Mouse (Mus musculus) T-helper 2 cell (primary cell): ENCODE measurements around the gene Plekhg1.

Source experiments
- in situ Hi-C: fragments of 300-600 bp; cut with MboI, MseI; formaldehyde crosslinking; loops from one replicate; pipeline ENCODE4 v1.15.1; 2025; ENCODE audit warnings: high pct_unique_total_duplicates

The Plekhg1 gene

DNA sequence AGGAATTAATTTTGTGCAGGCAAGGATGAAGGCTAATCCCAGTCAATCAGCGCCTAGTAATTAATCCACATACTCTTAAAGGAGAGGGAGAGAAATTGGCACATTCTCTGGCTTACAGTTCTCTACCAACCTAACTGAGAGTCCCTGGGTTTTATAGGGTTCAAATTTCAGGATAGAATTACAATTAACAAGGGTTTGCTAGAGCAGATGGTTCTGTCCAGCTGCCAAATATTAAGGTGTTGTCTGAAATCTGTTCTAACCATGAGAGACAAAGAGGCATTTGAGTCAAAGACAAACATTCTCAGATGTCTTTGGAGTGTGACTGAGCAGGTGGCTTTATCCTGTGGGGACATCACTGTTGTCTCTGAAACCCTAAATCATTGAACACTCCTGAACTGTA, 87.2 kb downstream of the Plekhg1 start:
- in situ Hi-C loops = no loop called here

DNA sequence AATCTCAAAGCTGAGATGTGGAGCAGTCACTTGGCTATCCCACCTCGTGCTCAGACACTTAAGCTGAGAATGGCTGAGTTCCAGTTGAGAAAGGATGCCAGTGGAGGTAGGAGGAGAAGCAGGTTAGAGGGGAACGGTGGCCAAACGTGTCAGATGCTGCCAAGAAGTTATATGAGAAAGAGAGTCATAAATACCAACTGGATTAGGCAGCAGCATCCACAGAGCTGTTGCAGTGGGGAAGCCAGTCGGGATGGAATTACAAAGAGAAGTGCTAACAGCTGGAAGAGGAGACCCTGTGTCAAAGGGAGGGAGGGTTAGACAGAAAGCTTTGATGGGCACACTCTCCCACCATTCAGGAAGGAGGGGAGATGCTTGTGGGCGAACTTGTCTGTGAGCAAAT, 89.3 kb downstream of the Plekhg1 start:
- in situ Hi-C loops = no loop called here

- in situ Hi-C loops = no loop called here
Observed at GRCm38 (mm10) chr10:3830618-3831017, 90.5 kb downstream of the Plekhg1 start.

- in situ Hi-C loops = no loop called here
Observed at GRCm38 (mm10) chr10:3831597-3832351, 91.6 kb downstream of the Plekhg1 start.

DNA sequence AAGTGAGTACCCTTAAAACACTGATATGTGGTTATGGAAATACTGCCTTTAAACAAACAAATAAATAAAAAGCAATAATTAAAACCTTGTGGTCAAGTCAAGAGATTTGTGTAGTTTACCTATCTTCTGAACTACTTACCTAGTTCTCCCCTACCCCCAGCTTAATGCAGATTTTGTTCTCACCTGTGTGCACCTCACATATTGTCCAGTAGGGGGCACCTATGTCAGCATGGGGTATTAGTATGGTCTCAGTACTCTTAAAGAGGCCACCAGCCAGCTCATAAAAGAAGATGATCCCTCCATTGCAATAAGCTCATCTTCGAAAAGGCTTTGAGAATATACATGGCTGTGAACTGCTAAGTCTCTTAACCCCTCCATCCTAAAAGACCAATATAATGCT, 93.9 kb downstream of the Plekhg1 start:
- in situ Hi-C loops = no loop called here

- in situ Hi-C loops = no loop called here
Observed at GRCm38 (mm10) chr10:3834678-3835077, 94.5 kb downstream of the Plekhg1 start.

DNA sequence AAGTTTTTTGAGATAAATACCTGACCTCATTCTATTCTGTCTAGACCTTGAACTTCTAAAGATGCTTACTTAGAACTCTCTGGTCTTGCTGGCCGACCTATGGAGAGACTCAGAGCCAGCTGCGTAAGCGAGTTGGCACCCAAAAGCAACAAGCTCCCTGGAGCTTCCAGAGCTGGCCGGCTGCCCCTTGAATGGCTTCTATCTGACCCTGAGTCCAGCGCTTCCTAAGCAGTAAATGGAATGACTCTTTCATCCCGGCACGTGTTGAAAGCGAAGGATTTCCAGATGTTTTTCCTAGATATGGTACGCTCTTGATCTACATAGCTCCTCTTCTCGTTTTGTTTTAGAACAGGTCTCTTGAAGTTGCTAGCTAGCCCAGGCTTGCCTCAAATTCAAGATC, 95.5 kb downstream of the Plekhg1 start:
- in situ Hi-C loops = no loop called here

DNA sequence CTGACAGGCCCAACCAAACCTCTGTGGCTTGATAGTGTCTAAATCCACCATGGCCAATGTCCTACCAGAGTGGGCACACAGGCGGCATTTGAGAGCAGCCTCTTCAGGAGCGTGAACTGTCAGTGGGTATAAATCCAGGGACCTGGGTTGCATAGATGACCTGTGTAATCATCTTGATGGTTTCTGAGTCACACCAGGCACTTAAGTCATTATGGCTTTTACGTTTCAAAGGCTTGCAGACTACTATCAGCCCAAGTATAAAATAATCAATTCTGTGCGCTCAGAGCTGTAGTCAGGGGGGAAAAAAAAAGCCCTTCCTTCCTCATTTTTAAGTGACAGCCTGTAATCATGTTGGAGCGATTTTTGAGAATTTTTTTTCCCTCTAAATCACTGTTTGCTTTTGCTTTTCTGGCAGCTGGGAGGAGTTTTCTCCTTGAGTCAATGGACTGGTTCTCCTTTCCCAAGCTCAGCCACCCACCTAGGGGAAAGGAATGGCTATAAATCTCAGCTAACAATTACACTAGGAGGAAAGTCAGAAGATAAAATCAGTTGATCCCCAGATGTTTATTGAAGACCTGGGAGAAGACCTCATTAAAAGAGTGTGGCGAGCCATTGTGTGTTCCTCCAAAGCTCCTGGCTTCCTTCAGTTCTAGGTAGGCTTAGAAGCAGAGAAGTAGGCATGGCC, 99.7 kb downstream of the Plekhg1 start:
- in situ Hi-C loops = loop anchor here (10.0 kb wide), 1 partner anchor 935 kb away; no protein-coding TSS in a partner anchor

- in situ Hi-C loops = loop anchor here (10.0 kb wide), 1 partner anchor 930 kb away; no protein-coding TSS in a partner anchor
Observed at GRCm38 (mm10) chr10:3844430-3844829, 104.3 kb downstream of the Plekhg1 start.

DNA sequence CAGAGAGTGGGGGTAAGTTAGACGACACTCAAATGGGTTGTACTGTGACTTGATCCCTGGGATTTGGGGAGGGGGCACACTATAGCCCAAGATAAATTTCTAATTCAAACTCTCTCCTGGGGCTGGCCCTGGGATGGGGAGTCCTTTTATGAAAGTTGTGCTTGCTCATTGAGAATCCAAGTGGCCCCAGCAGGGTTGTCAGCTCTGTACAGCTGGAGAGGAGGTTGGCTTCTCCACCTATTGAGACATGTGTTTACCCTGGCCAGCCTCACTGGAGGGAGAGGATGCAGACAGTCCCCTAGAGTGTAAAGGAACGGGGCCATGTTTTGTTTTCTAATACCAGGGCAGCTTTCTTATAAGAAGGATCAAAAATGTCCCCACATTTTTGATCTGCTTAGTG, 106.9 kb downstream of the Plekhg1 start:
- in situ Hi-C loops = loop anchor here (10.0 kb wide), 1 partner anchor 928 kb away; no protein-coding TSS in a partner anchor

- in situ Hi-C loops = loop anchor here (10.0 kb wide), 1 partner anchor 1373 kb away; no protein-coding TSS in a partner anchor
Observed at GRCm38 (mm10) chr10:3851461-3851860, 111.3 kb downstream of the Plekhg1 start.

GRCm38 (mm10) chr10:3852733-3853132, 112.6 kb downstream of the Plekhg1 start:
- in situ Hi-C loops = loop anchor here (10.0 kb wide), 1 partner anchor 1372 kb away; no protein-coding TSS in a partner anchor

- in situ Hi-C loops = loop anchor here (10.0 kb wide), 1 partner anchor 1367 kb away; no protein-coding TSS in a partner anchor
Observed at GRCm38 (mm10) chr10:3857912-3858311, 117.7 kb downstream of the Plekhg1 start.

DNA sequence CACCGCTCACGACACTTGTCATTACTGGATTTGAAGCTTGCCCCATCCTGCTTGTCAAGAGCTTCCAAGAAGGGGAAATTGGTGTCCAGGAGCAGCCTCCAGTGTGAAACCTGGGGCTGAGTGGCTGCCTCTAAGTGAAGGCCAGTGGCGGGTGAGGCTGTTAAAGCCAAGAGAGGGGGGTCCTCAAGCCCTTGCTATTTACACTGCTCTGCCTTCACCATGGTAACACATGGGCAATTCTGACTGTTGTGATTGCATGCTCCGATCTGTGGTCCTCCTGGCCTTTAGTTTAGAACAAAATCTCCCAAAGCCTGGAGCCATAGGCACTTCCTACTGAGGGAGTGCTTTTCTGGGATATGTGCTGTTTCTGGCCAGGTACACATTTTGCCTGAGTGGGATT, 118.3 kb downstream of the Plekhg1 start:
- in situ Hi-C loops = loop anchor here (10.0 kb wide), 1 partner anchor 1366 kb away; no protein-coding TSS in a partner anchor

DNA sequence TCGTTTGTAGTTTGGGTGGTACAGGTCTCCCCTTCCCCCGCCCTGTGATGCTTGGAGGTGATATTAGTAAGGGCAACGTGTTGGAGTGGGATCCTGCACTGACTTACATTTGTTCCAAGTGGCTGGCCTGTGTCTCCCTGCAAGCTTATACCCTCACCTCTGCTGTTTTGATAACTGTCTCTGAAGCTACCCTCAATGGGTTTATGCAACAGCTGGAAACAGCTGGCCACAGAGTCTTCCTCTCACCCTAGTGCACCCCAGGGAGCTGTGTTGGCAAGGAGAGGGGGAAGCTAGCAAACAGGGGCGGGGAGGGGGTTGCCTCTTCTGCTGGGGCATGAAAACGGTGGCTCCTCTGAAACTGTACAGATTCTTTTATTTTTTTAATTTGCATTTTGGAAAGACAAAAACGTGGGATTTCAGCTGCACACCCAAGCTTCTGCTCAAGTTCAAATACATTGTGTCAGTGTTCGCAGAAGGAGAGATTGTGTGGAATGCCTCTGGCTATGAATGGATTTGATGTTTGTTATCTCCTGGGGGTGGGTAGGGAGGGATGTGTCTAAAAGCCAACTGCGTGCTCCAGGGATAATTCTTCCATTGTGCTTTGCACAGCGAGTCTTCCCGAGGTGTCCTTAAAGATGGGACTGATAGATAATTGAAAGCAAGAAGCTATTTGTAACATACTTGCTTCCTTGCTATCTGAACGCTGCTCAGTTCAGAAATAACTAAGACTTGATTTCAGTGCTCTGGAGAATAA, 119.0 kb downstream of the Plekhg1 start:
- in situ Hi-C loops = loop anchor here (10.0 kb wide), 1 partner anchor 1366 kb away; no protein-coding TSS in a partner anchor

GRCm38 (mm10) chr10:3863411-3864195, 123.4 kb downstream of the Plekhg1 start:
- in situ Hi-C loops = no loop called here

DNA sequence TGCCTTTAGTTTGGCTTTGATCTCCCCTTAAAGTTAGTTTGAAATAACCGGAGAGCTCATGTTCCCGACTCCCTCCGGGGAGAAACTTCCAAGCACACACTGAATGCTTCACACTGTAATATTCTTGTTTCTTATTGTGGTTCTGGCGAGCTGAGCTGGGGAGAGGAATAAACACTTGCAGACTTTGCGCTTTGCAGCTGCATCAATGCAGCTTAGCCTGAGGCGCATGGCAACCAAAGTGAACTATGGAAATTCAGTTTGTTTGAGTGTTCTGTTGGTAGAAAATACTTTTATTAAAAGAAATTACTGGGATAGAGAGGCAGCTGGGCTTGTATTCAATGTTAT, 124.0 kb downstream of the Plekhg1 start:
- in situ Hi-C loops = no loop called here

DNA sequence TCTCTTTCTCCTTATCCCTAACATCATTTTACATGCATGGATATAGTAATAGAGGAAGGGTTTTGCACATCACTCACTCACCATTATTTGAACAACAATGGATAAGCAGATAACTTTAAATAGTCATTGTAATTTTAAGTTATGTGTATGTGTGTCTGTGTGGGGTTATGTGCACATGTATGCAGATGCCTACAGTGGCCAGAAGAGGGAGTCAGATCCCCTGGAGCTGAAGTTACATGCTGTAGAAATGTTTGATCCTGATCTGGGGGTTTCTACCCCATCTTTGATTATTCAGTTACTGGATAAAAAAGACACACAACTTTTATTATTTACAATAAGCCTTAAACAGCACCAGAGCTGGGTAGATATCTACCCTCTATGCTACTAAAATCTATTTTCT, 127.1 kb downstream of the Plekhg1 start:
- in situ Hi-C loops = no loop called here

DNA sequence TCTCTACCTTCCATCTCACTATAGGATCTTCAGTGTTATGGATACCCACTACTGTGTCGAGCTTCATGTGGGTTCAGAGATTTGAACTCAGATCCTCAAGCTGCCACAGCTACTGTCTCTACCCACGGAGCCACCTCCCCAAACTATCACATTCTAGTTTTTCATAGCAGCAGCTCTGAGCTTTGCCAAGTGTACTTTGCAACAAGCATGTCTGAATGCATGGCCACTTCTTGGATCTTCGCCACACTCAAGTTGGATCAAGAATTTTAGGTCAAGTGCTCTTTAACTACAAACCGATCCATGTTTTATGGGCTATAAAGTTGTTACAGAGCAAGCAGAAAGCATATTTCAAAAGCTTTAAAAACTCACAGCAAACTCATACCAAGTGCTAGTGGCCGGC, 130.7 kb downstream of the Plekhg1 start:
- in situ Hi-C loops = no loop called here

DNA sequence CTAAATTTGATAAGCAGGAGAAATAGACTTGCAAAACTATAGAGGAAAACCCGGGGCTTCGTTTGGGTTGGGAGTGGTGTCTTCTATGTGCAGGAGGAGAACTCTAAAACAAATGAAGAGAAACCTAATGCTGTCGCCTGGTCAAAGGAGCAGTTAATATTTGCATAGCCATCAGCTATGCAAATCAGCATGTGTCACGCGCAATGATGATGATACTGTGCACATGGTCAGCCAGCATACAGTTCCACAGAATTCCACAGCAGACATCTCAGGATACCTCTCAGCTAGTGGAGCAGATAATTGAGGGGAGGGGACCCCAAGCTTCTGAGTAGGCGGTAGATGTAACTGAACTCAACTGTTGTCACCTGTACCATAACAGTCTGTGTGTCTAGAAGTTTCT, 133.3 kb downstream of the Plekhg1 start:
- in situ Hi-C loops = no loop called here

GRCm38 (mm10) chr10:3877852-3878535, 137.8 kb downstream of the Plekhg1 start:
- in situ Hi-C loops = no loop called here
